Mouse (Mus musculus) c-Kit-positive CD71-negative TER-119-negative erythroid progenitor cells, embryonic 14.5 days (primary cell): ENCODE data around the gene Kif13a.

Experiments
- DNase-seq: peaks from one replicate; pipeline ENCODE4 v3.0.0-alpha.2; 2013; ENCODE audit warnings: low read depth

Kif13a gene

DNA sequence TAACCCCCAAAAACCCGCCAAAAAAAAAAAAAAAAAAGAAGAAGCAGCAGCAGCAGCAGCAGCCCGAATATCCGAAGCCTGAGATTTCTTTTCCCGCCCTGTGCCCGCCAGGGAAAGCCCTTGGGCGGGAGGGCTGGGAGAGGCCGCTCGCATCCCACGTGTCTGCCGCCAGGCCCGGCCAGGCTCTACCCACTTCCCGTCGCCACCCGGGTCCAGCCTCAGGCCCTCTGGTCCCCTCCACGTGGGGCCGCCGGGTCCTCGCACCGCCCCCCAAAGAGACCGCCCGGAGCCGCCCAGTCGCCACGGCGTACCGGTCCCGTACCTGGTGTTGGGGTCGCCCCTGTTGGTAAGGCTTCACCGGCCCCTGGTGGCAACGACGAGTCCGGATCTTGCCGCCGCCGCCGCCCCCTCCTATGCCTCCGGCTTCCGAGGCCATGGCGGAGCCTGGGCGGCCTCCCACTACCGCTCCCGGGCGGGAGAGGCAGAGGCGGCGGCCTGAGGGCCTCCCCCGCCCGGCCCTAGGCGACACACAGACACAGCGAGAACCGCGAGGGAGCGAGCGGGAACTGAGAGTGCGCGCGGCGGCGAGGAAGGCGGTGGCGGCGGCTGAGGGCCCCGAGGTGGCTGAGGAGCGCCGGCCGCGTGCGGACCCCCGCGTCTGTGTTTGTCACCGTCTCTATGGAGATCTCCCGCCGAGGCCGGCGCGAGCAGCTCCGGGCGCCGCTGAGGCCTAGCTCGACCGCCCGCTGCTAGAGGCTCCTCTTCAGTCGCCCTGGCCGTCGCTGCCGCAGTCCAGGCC is 202.4 kb downstream of the Kif13a start:
- no peak for DNase-seq

DNA sequence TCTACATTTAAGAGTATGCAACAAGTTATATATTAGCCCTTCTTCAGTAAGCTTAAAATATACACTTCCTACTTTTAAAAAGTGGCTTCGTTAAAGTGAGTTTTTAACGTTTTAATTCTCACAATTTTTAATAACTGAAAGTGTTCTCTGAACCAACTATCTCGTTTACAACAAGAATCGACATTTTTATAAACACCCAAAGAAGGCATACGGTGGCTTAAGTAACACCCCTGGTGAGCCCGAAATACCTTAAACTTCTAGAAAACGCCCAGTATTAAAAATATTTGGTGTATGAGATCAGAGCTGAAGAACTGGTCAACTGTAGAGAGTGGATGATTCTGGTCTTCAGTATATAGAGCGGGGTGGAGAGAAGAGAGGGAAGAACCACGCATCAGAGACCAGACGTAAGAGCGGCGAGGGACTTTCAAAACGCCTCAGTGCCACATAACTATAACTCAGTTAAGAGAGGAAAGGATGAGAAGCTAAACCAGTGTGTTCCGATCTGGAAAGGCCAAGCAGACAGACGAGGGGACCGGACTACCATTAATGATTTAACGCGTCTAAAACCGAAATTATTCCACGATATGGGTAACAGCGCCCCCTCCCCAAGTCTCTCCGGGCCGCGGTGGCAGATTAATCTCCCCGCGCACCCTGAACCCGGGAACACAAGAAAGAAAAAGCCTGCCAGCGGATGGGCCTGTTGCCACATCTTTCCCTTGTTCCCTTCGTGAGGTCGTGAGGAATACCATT is 203.2 kb downstream of the Kif13a start:
- DNase-seq: no peak

DNA sequence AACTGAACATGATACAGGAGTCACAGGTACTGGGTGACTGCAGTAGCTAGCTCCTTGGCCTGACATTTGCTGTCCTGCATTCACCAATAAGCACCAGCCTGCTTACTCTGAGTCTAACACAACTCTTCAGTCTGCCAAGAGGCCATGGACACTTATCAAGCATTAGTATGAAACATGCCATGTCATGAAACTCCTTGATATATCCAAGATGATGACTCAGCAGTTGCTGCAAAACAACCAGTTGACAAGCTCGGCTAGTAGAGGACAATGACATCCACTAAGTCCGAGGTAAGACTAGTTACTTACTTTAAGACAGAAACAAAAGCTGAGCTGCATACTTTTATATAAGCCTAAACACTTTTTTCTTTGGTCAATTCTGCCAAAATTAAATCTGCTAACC is 204.4 kb downstream of the Kif13a start:
- no peak for DNase-seq

DNA sequence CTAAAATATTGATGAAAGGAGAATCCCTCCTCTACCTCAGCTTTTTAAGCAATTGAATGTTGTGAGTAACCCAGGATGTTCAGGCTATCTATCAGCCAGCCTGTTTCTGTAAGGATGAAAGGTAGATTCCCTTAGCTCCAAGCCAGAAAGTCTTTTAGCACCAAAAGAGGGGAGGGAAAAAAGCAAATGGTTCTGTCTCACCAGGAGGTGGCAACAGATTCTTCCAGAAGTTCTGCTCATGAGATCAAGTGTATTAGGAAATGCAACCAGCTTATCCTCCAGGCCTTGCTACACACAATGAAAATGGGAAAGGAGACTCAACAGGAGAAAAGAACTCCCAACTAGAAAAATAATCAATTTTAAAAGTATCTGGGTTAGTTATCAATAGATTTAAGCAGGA is 205.3 kb downstream of the Kif13a start:
- no peak for DNase-seq

DNA sequence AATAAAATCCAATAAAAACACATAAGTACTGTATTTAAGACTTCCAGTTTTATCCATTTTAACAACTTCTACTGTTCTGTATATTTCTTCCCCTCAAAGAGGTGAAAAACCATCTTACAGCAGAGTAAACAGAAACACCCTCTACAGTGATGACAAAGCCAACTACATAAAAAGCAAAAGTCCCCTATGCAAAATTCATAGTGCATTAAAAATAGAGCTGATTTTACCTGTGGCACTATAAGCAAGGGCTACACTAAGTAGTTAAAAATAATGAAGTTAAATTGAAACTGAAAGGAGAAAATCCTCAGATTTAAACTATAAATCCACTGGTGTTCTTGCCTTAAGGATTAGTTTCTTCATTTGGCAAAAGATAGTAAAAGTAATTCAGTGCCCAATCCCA is 208.7 kb downstream of the Kif13a start:
- no peak for DNase-seq

DNA sequence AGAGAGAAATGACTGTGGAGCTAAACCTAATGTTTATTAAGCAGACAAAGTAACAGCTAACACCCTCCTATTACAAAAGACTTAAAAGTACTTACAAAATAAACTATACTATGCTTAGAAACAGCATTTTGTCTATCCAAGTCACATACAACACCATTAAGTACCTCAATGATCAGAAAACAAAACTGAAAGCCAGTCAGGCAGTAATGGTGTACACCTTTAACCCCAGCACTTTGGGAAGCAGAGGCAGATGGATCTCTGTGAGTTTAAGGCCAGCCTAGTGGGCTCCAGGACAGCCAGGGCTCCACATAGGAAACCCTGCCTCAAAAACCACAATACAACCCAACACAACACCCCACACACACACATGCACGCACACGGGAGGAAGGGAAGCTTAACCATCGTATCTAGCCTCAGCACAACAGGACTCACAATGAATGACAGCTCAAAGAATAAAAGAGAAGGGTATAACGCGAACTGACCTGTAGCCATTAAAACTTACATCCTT is 210.7 kb downstream of the Kif13a start:
- no peak for DNase-seq

DNA sequence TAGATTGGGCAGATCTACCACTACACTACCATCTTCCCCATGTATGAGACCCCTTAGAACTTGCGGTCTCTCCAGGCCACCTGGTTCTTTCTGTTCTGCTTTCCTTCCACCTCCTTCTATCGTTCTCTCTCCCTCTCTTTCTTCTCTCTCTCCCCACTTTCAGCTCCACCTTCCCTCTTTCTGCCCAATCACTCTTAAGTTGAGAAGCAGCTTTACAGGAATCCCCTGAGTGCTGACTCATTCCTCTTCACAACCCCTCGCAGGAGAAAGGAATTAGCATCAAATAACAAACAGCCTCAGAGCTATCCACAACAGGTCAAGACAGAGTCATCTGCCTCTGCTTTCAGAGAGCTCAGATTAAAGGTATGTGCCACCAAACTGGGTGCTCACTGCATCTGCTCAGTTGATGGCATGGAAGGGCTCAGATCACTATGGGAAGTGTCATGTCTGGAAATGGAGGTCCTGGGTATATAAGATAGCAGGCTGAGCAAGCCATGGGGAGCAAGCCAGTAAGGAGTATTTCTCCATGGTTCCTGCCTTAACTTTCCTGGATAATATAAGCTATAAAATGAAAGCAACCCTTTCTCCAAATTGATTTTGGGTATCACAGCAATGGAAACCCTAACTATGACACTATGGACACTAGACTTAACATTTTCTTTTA is 213.6 kb downstream of the Kif13a start:
- DNase-seq: no peak

DNA sequence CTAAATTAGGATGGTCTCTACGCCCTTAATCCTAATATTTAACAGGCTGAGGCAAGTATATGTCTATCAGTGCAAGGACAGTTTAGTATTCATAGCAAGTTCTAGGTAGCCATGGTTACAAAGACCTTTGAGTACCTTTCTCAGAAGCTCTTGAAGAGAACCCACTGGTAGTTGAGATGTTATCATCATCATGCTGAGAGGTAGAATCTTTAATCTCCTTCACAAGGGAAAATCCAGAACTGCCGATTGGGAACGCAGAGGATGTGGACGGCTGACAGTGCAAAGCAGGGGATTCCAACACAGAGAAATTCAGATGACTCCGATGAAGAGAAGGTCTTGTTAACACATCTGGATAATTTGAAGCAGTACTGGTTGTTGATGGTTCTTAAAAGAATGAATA is 216.2 kb downstream of the Kif13a start:
- DNase-seq: no peak

DNA sequence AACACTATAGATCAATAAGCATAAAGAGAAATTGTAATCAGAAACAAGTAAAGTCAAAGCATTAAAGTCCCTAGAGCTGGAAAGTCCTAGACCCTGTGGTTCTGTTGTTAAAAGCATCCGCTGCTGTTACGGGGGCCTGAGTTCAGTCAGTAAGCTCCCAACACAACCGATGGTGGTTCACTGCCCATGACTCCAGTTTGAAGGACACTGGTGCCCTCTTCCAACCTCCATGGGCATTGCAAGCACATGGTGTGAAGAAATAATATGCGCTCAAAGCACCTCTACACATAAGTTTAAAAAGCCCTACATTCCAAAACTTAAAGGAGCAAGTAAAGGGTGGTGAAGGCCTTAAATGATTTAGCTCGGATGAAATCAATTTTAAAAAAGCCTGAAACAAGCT is 226.5 kb downstream of the Kif13a start:
- no peak for DNase-seq

DNA sequence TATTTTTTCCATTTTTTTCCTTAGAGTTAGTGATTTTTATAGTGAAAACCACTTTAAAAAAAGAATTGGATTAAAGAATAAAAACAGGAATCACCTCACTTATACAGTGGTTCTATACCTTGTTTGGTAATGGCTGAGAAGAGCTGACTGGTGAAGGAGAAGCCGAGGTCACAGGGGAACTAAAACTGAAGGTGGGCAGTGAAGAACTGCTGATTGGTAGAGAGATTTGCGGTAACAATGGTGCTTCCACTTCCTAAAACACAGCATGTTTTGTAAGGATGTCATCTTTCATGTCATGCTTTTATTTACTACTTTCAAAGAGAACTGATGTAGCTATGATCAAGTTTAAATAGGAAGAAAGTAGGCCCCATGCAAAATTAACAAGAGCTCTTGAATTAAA is 228.2 kb downstream of the Kif13a start:
- DNase-seq: no peak

DNA sequence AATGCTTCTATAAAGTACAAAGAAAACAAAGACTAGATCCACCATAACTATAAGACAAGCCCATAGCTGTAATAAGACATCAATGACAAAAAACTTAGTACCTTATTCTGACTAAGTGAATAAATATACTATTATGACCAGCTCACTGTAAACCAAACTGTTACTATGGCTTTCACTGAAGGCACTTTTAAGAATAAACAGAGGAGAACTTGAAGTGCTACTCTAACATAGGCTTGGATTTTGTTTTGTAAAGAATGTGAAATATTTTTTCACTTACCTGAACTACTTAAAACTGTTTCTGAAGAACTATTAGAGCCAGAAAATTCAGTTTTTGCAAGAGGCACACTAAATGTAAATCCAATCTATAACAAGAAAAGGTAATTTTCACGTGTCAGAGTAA is 230.3 kb downstream of the Kif13a start:
- no peak for DNase-seq
